In the genomic region with DNA sequence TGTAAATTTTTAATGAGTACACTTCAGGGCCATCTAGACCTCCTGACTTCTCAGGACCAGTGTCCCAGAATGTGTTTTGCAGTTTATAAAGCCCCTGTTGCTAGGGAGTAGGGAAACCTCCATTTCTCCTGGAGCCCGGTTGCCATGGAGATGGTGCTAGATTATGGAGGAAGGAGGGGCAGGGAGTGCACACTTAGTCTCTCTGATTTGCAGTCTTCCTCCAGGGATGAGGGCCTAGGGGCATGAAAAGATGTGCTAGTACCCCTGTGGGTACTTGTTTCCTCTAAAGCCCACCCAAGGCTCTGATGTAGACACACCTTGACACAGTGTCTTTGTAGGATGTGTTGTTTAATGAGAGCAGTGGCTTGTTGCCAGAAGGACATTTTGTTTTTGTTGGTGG, we compare ENCODE assay signal across 10 mouse cellular contexts.
A peak's percentile ranks its signal among the peaks of the same experiment; 100 is the strongest.
DNase-seq lines count a peak whose midpoint lies in the region; ATAC-seq lines count a peak whose summit lies in the region.
"Had no signal": no experiment of that assay in that cellular context is flagged by ENCODE, and none has a peak within 500 bp of the region (broad histone marks: within the 10 kb centered on the region; RNA-seq: fewer than 3 reads in every experiment).

No protein-coding gene starts in this region.

- H3K4me2 ChIP-seq in hindbrain, embryonic 15.5 days: 0 out of 2 replicates have a peak overlapping the region, but pooled peaks have one; percentile 4
- peak overlapping the region; percentile 18 for H3K4me2 ChIP-seq in midbrain, embryonic 16.5 days (ENCODE audit: low read length)
- H3K4me2 ChIP-seq: liver, embryonic 11.5 days had no signal

- peaks cover 39% of the 10 kb centered on the region for H3K4me1 ChIP-seq in hindbrain, embryonic 15.5 days (replicated peaks)
- peaks cover 34% of the 10 kb centered on the region for H3K4me1 ChIP-seq in midbrain, embryonic 16.5 days (ENCODE audit: control insufficient read depth, insufficient read depth, low read length)

- peak; percentile 65 for DNase-seq in R1 (ENCODE audit: low read depth, low spot score)
- DNase-seq in embryo, embryonic 9.5 days (ENCODE audit: extremely low spot score): peak; percentile 41
- DNase-seq in lung, postnatal 36 days: no peak
- DNase-seq in spleen, adult 12 weeks (ENCODE audit: low spot score): no peak
- DNase-seq in lung, postnatal 4 days: no peak
- DNase-seq: adrenal gland, adult 8-10 months had no signal

- no peaks in the 10 kb centered on the region for H3K9me3 ChIP-seq in hindbrain, embryonic 15.5 days
- H3K9me3 ChIP-seq in midbrain, embryonic 16.5 days (replicated peaks; ENCODE audit: control insufficient read depth, low read length, poor library complexity, severe bottlenecking): no peaks in the 10 kb centered on the region

- 47% methylated on average over 1 of the region's 1 CpGs for WGBS in hindbrain, embryonic 15.5 days
- 26% methylated on average over 1 of the region's 1 CpGs for WGBS in midbrain, embryonic 16.5 days

- peak; percentile 78 for ATAC-seq in hindbrain, embryonic 15.5 days (ENCODE audit: low FRiP score, low read depth)
- ATAC-seq in midbrain, embryonic 16.5 days: peak; percentile 91
- ATAC-seq in inflammation-experienced regulatory T-cells, adult 6 months: no peak

- no peak overlapping the region for H3K4me3 ChIP-seq in hindbrain, embryonic 15.5 days
- H3K4me3 ChIP-seq in midbrain, embryonic 16.5 days (ENCODE audit: low read depth, low read length): no peak overlapping the region

- no peaks in the 10 kb centered on the region for H3K27me3 ChIP-seq in hindbrain, embryonic 15.5 days
- H3K27me3 ChIP-seq in midbrain, embryonic 16.5 days (ENCODE audit: control insufficient read depth, insufficient read depth, low read depth, low read length): no peaks in the 10 kb centered on the region

- H3K9ac ChIP-seq in hindbrain, embryonic 15.5 days: no peak overlapping the region
- H3K9ac ChIP-seq in midbrain, embryonic 16.5 days (ENCODE audit: low read depth, low read length): no peak overlapping the region

- no peaks in the 10 kb centered on the region for H3K36me3 ChIP-seq in hindbrain, embryonic 15.5 days
- no peaks in the 10 kb centered on the region for H3K36me3 ChIP-seq in midbrain, embryonic 16.5 days (ENCODE audit: control insufficient read depth, insufficient read depth, low read length)

- H3K27ac ChIP-seq in hindbrain, embryonic 15.5 days (replicated peaks): peak overlapping the region; percentile 81
- peak overlapping the region; percentile 86 for H3K27ac ChIP-seq in midbrain, embryonic 16.5 days (ENCODE audit: low read length)

Comparison
In these comparisons a context has a peak if more than half of its experiments do, and no peak if none do; other contexts are left out.
1. DNase-seq: peak in R1 (single experiment) and embryo, embryonic 9.5 days (single experiment); none in lung, postnatal 36 days (single experiment), spleen, adult 12 weeks (single experiment) and lung, postnatal 4 days (0 of 2).